Mouse (Mus musculus) mesoderm, embryonic 11.5 days (tissue): ENCODE data around the gene Mapkapk2.
"Not testable (repeated sequence)": the region's sequence is repeated elsewhere in the genome, so short reads cannot be mapped to it uniquely, and the experiment has no call there.

Experiments used
- DNase-seq: peaks from one replicate; pipeline ENCODE4 v3.0.0-alpha.2; 2012; ENCODE audit warnings: low read depth, low spot score

The Mapkapk2 gene

GRCm38 (mm10) chr1:131050617-131051016 lies 47.0 kb downstream of the Mapkapk2 start:
- no peak for DNase-seq

DNA sequence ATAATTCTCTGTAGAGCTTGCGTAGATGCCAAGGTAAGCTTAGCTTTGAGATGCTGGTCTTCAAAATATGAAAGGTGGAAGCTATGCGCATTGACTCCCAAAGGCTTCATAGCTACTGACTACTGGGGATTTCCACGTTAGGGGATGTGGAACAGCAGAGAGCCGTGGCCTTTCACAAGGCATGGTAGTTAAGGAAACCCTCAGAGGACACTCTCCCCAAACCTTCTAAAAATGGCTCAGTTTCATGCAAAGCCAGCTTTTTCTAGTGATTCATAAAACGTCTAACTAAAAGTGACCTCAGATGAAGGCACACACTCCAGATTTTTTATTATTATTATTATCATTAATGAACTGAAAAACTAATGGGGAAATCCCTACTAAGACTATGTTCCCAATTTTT lies 47.6 kb downstream of the Mapkapk2 start:
- DNase-seq = no peak

GRCm38 (mm10) chr1:131049361-131049806 lies 48.2 kb downstream of the Mapkapk2 start:
- no peak for DNase-seq

GRCm38 (mm10) chr1:131048946-131049345 lies 48.7 kb downstream of the Mapkapk2 start:
- DNase-seq = no peak

- DNase-seq = no peak
These were observed 49.3 kb downstream of the Mapkapk2 start for GRCm38 (mm10) chr1:131048121-131048863.

GRCm38 (mm10) chr1:131046607-131047006 lies 51.0 kb downstream of the Mapkapk2 start:
- DNase-seq = no peak

DNA sequence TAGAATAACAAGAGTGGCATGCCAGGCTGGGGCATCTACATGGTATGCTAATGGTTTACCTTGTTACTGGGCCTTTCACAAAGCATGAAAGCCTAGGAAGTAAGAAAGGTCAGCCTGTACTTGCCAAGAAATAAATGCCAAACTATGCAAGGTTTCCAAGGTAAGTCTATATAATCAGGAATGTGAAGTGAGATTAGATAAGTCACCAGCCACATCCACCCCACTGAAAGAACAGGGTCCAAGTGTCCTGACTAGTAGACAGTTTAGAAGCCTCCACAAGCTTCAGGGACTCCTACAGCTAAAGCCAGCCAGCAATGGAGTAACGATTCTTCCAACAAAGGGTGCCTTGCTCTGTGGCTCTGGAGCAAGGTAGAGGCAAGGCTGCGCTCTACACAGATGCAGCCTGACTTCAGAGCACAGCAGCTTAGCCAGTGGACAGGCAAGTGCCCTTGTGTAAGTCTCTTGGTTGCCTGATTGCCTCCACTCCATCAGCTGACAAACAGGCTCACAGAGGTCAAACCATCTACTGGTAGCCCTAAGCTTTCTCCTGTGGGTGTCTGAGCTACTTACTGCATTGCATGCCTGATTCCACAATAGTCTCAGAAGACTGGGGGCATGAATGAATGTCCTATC lies 51.8 kb downstream of the Mapkapk2 start:
- no peak for DNase-seq

GRCm38 (mm10) chr1:131043636-131044035 lies 54.0 kb downstream of the Mapkapk2 start:
- no peak for DNase-seq

DNA sequence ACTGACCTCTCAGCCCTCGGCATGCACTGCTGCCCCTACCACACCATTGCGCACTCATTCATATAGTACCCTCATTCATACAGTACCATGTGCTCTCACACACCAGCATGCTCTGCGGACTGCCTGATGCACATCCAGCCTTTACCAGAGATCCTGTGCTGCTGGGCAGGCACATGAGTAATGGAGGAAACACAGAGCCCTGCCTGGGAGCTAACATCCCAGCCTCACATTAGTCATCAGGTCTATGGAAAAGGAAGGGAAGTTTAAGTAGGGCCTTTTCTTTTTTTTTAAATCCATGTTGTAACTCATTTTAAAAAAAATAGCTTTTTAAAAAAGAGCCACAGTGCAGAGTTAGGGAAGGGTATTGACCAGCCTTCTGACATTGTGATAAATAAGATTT lies 54.9 kb downstream of the Mapkapk2 start:
- DNase-seq = no peak

DNA sequence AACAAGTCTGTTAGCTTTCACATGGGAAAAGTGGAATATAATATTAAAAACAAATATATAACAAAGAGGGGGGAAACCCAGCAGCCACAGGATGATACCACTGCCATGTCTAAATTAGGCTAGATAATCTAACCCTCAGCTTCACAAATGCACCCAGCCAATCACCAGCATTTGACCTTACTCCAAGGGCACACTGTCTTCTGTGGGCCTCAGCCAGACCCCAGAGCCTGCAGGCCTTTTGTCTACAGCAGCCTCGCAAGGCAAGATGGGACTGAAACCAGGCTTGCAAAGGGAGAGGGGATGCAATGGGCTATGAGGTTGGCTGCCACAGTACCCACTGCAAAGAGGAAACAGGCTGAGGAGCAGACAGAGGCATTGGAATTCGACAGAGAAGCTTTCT lies 55.4 kb downstream of the Mapkapk2 start:
- DNase-seq = no peak

DNA sequence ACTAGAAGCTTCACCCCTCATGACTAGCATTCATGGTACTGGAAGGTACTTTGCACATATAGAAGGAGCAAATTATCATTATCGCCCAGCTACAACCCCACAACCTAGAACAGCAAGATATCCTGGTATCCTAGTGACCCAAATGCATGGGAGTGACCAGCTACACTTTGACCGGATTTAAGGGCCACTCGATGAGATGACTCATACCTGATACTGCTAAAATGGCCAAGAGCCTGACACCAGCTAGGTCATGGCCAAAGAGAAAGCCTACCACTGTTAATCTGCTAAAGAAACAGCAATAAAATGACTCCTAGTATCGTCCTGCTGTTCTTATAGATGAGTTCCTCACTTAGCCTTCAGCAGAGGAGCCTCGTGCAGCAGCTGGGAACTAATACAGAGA lies 58.1 kb downstream of the Mapkapk2 start:
- DNase-seq = no peak

DNA sequence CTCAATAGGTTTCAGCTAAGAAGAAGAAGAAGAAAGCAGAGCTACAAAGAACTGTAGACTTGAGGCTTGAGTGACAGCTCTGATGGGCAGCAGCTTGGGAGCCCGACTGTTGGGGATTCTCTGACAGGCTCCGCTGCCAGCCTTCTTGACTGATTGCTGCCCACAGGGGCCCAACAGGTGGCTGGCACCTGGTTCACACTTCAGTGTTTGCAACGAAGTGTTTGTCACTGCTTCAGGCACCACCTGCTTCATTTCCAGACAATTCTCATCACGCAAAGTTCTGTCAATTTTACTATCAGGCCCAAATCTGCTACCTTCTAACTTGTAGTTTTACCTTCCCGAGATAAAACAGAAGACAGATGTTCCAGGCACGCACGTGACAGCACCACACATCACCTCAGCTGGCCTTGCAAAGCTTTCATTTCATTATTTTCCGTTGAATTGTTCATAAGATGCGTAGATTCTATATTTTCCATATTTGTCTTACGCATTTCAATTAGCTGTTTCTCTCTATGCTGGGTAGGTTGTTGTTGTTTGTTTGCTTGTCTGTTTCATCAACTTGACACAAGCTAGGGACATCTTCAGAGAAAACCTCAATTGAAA lies 59.1 kb downstream of the Mapkapk2 start:
- no peak for DNase-seq

DNA sequence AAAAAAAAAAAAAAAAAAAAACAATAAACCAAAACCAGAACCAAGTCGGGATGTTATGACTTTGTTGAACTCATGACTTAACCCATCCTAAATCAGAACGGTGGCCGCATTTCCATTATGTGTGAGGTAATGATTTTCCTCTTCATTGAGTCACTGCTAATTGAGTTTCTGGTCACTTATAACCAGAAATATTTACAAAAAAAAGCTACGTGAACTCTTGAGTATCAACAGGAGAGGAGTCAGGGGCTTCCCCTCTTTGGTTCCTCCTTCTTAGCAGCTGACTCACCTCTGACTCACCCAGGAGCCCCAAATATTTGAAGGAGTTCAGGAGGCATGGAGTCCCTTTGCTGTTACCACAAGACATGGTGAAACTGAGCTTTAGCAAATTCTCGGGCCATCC lies 59.6 kb downstream of the Mapkapk2 start:
- no peak for DNase-seq

DNA sequence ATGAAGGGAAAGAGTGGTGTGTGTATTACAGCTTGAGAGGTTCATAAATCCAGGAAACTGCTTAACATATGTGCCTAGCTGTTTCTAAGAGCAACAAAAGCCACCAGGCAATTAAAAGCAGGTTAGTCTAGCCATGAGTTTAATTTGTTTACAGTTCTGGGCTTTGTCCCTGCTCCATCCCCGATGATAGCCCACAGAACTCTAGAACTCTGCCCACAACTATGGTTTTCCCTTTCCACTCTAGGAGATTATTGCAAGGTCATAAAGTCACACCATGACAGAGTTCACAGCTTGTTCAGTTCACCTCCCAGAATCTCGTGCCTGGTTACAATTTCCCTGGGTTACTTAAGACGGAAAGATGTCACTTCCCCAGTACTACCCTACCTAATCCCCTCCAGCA lies 66.4 kb downstream of the Mapkapk2 start:
- DNase-seq = no peak

DNA sequence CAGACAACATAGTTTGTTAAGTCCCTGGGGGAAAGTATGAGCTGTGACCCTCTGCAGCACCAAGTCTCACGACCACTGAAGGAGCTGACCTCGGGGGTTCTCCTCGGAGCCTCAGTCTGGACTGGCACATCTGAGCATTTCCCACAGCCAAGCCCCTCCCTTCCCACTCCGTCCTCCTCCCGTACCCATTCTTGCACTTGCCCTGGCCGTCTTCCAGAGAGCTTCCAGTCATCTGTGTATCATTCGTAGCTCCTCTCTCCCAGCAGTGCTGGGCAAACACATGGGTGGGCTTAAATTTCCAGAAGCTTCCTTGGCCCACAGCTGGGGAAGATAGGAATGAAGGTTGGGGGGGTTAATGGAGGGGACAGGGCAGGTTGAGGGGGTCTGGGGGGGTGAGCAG lies 67.4 kb downstream of the Mapkapk2 start:
- DNase-seq = no peak

DNA sequence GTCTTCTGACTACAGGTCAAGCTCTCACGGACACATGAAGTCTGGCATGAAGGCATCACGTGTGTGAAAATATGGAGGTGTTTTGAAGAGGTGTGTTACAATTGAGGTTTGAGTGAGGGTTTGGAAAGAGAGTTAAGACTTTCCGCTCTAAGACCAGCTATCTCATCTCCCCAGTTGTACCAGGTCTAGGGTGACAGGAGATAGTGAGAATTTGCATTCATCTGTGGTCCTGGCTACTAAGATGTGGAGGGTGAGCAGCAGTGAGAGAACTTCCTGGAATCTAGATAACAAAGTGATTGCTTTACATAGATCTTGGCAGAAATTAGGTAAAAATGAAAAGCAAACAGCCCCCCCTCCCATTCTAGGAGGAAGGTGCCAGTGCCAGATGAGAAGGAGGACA lies 68.4 kb downstream of the Mapkapk2 start:
- DNase-seq = no peak

DNA sequence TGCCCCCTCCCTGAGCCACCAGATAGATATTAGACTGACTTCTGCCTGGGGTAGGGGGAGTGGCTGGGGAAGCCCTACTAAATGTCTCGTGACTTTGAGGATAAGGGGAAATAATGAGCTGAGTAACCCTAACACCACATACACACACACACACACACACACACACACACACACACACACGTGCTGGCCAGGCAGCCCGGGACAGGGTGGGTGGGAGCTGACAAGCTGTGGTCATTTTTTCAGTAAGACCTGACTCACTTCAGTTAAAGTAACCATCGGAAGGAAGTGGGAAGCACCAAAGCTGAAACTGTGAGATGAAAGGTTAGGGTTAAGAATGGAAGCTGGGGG lies 71.8 kb downstream of the Mapkapk2 start:
- DNase-seq = no peak

GRCm38 (mm10) chr1:131024900-131025842 lies 72.5 kb downstream of the Mapkapk2 start:
- no peak for DNase-seq

DNA sequence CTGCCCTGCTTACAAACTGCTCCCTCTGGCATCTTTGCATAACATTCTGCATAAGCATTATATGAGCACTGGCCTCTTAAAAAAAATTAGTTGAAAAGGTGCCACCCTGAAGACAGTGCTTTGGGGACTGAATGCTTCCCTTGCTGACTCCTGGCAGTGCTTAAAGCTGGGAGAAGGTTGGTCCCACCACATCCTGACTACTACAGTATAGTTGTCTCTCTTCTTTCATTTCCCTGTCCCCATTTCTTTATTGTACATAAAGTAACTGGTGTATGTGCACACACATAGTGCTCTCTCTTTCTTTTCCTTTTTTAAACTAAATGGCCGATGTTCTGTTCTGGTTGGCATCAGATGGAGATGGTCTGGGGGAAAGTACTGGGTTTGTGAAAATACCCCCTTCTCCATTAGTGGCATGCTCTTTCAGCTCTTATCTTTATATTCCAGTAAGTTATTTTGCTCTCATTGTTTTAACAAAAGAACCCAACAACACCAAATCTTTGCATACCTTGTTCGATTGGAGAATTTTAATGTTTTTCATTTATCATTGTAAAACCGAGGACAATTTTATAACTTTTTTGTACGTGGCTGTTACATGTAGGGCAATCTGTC lies 74.3 kb downstream of the Mapkapk2 start:
- DNase-seq = not testable (repeated sequence)

DNA sequence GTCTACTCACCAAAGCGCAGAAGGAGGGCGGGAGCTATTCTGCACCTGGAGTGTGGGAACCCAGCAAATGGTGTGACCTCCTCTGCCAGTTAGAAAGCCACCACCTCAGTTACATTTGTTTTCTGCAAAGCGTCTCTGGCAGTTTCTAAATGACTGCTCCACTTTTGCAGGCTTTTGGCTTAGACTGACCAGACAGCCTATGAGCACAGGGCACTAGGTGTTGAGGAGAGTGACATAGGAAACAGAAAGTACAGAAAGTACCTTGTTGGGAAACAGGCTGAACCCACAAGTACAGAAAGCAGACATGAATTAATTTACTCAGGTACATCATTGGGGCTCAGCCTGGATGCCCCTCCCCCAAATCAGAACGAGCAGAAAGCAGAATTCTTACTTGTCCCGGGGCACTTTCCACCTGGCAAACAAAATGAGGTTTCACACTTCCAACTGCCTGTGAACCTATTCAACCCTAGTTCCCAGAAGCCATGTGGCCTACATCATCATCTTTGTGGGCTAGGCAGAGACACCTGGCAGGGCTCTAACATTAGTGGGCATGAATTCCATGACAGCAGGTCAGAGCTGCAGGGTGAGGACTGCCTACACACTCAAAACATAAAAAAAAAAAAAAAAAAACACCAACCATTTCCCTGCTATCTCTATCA lies 74.9 kb downstream of the Mapkapk2 start:
- DNase-seq = no peak
